Mouse (Mus musculus): ENCODE data around the gene Gm19684. TPM values are rescaled to one million over a fixed set of nuclear protein-coding genes. Genes with fewer than 3 reads are reported as not detected.
"Not testable (repeated sequence)": the region's sequence is repeated elsewhere in the genome, so short reads cannot be mapped to it uniquely, and the experiment has no call there.

Gene Gm19684
- total RNA-seq, 2 experiments from 2014 or later = not detected

DNA sequence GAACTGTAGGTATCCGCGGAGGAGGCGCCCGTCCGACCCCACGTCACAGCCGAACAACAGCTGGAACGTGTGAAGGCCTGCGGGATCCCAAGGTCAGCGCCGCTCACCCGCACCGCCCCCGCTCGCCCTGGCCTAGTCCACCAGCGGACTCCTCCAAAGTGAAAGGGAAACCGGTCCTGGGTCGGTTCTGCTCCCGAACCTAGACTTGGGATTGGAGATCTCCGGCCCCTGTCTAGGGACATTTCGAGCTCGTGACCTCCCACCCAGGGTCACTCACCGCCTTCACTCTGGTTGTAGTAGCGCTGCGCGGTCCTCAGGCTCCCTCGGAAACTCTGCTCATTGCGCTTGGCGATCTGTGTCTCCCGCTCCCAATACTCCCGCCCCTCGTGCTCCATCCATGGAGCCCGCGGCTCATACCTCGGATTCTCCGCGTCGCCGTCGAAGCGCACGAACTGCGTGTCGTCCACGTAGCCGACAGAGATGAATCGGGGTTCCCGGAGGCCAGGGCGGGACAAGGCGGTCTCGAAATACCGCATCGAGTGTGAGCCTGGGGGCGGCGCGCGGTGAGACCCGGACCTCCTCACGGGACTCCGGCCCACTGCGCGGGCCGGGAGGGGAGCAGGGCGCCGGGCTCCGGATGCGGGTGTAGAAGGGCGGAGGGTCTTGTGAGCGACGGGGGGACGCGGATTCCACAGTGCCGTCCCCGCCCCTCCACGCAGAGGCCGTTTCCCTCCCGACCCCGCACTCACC, 23.8 kb downstream of the Gm19684 start:
- DNase-seq (ENCODE audit: extremely low spot score in 1 of 2, low spot score in 2 of 2) = no peak
- intact Hi-C loops (cut with DNase I) = no loop called here
- no peak overlapping the region for H3K27ac ChIP-seq
- TF ChIP-seq CTCF (IDR thresholded peaks at IDR 0.05) = no peak
- H3K4me3 ChIP-seq = peak overlapping the region; percentile 42

GRCm38 (mm10) chr17:36145861-36146156, 24.3 kb downstream of the Gm19684 start:
- intact Hi-C loops (cut with DNase I); DNase-seq (ENCODE audit: extremely low spot score in 1 of 2, low spot score in 2 of 2); H3K27ac ChIP-seq: not testable (repeated sequence)
- peak overlapping the region; percentile 42 for H3K4me3 ChIP-seq

DNA sequence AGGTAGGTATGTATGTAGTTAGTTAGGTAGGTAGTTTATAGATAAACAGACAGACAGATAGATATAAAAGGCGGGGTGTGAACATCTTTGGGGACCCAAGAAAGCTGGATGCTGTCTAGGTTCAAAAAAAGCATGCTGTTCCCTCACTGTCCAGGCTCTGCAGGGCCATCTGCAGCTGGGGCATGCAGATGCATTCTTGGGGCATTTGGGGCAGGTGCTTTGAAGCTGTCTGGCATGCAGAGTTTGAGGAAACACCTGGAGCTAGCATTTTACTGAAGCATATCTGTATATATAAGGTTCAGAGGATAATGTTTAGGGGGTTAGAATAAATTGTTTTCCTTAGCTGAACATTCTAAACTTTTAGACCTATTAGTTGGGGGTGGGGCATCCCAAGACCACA, 25.5 kb downstream of the Gm19684 start:
- H3K27ac ChIP-seq; intact Hi-C loops (cut with DNase I); H3K4me3 ChIP-seq; DNase-seq (ENCODE audit: extremely low spot score in 1 of 2, low spot score in 2 of 2): not testable (repeated sequence)

DNA sequence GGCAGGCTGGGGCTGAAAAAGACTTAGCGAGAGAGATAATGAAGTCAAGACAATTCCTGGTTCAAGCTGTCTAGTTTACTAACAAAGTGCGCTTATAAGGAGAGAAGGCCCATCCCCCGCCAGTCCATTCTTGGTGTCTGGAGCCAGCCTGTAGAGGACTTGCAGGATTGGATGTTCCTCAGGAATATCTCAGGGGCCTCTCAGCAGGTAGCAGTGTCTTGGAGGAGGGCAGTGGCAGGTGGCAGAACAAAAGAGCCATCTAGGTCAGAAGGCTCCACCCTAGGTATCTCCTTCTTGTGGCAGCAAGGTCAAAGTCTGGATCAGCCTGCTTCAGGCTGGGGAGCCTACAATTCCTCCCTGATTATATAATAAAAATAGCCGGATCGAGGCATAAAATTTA, 27.0 kb downstream of the Gm19684 start:
- H3K4me3 ChIP-seq; H3K27ac ChIP-seq; intact Hi-C loops (cut with DNase I); DNase-seq (ENCODE audit: extremely low spot score in 1 of 2, low spot score in 2 of 2): not testable (repeated sequence)

DNA sequence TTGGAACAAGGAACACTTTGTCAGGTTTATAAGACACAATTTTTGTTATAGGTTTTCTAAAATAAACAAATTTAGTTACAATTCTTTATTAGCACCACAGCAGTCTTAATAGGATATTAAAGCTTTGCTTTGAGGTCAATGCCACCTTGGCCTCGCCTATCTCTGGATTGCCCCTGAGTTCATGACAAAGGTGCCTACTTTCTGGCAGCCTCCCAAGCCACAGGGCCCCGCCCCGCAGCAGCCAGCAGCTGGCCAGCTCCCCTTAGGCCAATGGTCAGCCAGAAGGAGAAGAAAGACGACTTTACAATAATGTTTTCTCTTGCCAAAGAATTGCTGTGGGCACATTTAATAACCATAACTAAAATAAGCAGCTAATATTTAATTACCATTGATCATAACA, 29.7 kb downstream of the Gm19684 start:
- H3K27ac ChIP-seq; DNase-seq (ENCODE audit: extremely low spot score in 1 of 2, low spot score in 2 of 2); H3K4me3 ChIP-seq; intact Hi-C loops (cut with DNase I): not testable (repeated sequence)

DNA sequence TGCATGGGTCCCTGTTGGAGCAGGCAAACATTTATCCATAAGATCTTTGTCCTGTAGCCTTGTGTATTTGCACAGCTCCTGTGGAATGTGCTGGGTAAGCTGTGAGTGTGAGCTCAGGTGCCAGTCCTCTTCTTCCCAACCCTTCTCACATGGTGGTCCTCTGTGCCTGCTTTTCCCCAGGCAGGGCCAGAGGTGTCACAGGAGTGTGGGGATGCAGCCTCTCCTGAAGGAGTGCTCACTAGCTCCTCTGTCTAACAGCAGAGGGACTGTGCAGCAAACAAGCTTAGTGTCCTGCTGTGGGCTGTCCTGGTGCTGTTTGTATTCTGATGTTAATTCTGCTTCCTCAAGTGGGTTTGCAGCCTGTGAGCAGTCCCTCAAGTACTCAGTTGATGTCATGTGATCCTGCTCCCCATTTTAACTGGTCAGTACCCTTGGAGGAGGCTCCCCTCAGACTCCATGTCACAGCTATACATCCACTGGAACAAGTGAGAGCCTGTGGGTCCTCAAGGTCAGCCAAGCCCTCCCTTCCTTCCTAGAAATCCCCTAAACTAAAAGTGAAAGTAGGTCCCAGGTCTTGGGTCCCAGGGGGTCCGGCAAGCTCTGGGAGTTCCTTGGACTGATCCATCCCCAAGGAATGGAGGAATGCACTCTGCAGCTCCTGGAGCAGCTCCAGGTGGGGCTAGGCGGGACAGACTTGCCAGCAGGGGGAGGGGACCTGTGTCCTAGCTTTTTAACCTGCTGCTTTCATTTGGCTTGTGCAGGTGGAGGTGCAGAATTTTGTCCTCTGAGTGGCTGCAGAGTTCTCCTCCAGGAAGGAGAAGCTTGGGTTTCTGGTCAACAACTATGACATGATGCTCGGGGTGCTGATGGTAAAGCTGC, 33.0 kb downstream of the Gm19684 start:
- DNase-seq (ENCODE audit: extremely low spot score in 1 of 2, low spot score in 2 of 2) = no peak
- intact Hi-C loops (cut with DNase I) = no loop called here
- TF ChIP-seq CTCF (IDR thresholded peaks at IDR 0.05) = no peak
- Histone ChIP-seq H3K27ac (no peak overlapping the region), H3K4me3 (no peak overlapping the region)

DNA sequence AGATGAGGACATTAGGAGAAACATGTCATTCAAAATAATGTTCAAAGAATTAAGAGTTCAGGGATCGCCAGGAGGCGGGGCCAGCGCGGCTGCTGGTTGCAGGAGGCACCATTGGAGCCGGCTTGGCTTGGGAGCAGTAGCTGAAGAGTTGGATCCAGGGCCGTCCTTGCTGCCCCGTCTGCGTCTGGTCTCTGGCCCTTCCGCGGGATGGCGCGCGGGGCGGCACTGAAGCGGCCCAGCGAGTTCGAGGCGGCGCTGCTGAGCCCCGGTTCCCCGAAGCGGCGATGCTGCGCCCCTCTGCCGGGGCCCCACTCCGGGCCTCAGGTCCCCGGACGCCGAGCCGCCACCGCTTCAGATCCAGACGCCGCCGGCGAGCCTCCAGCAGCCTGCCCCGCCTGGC, 36.3 kb downstream of the Gm19684 start:
- H3K27ac ChIP-seq; intact Hi-C loops (cut with DNase I); H3K4me3 ChIP-seq; DNase-seq (ENCODE audit: extremely low spot score in 1 of 2, low spot score in 2 of 2): not testable (repeated sequence)

- DNase-seq (ENCODE audit: extremely low spot score in 1 of 2, low spot score in 2 of 2); H3K4me3 ChIP-seq; H3K27ac ChIP-seq; intact Hi-C loops (cut with DNase I): not testable (repeated sequence)
Measured at GRCm38 (mm10) chr17:36158264-36158663, 36.8 kb downstream of the Gm19684 start.

- TF ChIP-seq CTCF (IDR thresholded peaks at IDR 0.05) = no peak
- intact Hi-C loops (cut with DNase I) = no loop called here
- Histone ChIP-seq H3K27ac (no peak overlapping the region), H3K4me3 (no peak overlapping the region)
- no peak for DNase-seq (ENCODE audit: extremely low spot score in 1 of 2, low spot score in 2 of 2)
Measured at GRCm38 (mm10) chr17:36161129-36162051, 39.9 kb downstream of the Gm19684 start.

- H3K27ac ChIP-seq; DNase-seq (ENCODE audit: extremely low spot score in 1 of 2, low spot score in 2 of 2); H3K4me3 ChIP-seq; intact Hi-C loops (cut with DNase I): not testable (repeated sequence)
Measured at GRCm38 (mm10) chr17:36166901-36167300, 45.4 kb downstream of the Gm19684 start.

DNA sequence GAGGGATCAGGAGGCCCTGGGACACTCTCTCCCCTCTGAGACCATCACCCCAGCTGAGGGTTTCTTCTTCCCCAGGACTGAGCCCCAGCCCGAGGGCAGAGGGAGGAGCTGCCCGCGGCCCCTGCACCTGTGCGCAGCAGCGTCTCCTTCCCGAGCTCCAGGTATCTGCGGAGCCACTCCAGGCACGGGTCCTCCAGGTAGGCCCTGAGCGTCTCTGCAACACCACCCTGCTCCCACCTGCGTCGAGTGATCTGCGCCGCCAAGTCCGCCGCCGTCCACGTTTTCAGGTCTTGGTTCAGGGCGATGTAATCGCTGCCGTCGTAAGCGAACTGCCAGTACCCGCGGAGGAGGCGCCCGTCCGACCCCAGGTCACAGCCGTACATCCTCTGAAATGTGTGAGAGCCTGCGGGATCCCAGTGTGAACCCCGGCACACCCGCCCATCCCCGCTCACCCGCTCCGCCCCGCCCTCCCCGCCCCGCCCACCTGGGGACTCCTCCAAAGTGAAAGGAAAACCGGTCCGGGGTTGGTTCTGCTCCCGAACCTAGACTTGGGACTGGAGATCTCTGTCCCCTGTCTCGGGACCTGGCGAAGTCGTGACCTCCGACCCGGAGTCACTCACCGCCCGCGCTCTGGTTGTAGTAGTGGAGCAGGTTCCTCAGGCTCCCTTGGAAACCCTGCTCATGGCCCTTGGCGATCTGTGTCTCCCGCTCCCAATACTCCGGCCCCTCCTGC, 46.0 kb downstream of the Gm19684 start:
- intact Hi-C loops (cut with DNase I) = no loop called here
- no peak overlapping the region for H3K4me3 ChIP-seq
- H3K27ac ChIP-seq = no peak overlapping the region
- DNase-seq (ENCODE audit: extremely low spot score in 1 of 2, low spot score in 2 of 2) = no peak
- no peak for TF ChIP-seq CTCF (IDR thresholded peaks at IDR 0.05)
